Mouse (Mus musculus): Measurements from ENCODE around the gene Rps6ka1. TPM values are rescaled to one million over a fixed set of nuclear protein-coding genes. Genes with fewer than 3 reads are reported as not detected.

Rps6ka1 gene
- polyA plus RNA-seq, 1 experiment = 4.8 TPM

GRCm38 (mm10) chr4:133815635-133816503, 71.7 kb downstream of the Rps6ka1 start:
- H3K4me1 ChIP-seq (ENCODE audit: control insufficient read depth, insufficient read depth, low read length) = peaks cover 14% of the 10 kb centered on the region
- TF ChIP-seq POLR2A (IDR thresholded peaks at IDR 0.05; ENCODE audit: low read depth, low read length) (no peak; the same call in none of the 2 replicates), CTCF (IDR thresholded peaks at IDR 0.05; ENCODE audit: borderline replicate concordance, insufficient read depth, low read length) (no peak)
- H3K4me3 ChIP-seq (ENCODE audit: insufficient read depth, low read length) = peak overlapping the region; percentile 7; the same call in 1 of the 2 replicates
- peak overlapping the region; percentile 100 for H3K27ac ChIP-seq (ENCODE audit: insufficient read depth, low read length)

GRCm38 (mm10) chr4:133814804-133815515, 72.6 kb downstream of the Rps6ka1 start:
- peaks cover 14% of the 10 kb centered on the region for H3K4me1 ChIP-seq (ENCODE audit: control insufficient read depth, insufficient read depth, low read length)
- TF ChIP-seq POLR2A (IDR thresholded peaks at IDR 0.05; ENCODE audit: low read depth, low read length) (peak; percentile 8; the same call in 1 of the 2 replicates), CTCF (IDR thresholded peaks at IDR 0.05; ENCODE audit: borderline replicate concordance, insufficient read depth, low read length) (no peak)
- peak overlapping the region; percentile 61 for H3K4me3 ChIP-seq (ENCODE audit: insufficient read depth, low read length)
- H3K27ac ChIP-seq (ENCODE audit: insufficient read depth, low read length) = peak overlapping the region; percentile 100

GRCm38 (mm10) chr4:133813992-133814803, 73.4 kb downstream of the Rps6ka1 start:
- H3K4me1 ChIP-seq (ENCODE audit: control insufficient read depth, insufficient read depth, low read length) = peaks cover 14% of the 10 kb centered on the region
- peak overlapping the region; percentile 100 for H3K27ac ChIP-seq (ENCODE audit: insufficient read depth, low read length)
- H3K4me3 ChIP-seq (ENCODE audit: insufficient read depth, low read length) = peak overlapping the region; percentile 61
- TF ChIP-seq CTCF (IDR thresholded peaks at IDR 0.05; ENCODE audit: borderline replicate concordance, insufficient read depth, low read length) (0 out of 2 replicates have a peak, but pooled peaks have one; percentile 7), POLR2A (IDR thresholded peaks at IDR 0.05; ENCODE audit: low read depth, low read length) (no peak; the same call in 1 of the 2 replicates)

GRCm38 (mm10) chr4:133813174-133813991, 74.2 kb downstream of the Rps6ka1 start:
- TF ChIP-seq CTCF (IDR thresholded peaks at IDR 0.05; ENCODE audit: borderline replicate concordance, insufficient read depth, low read length) (no peak), POLR2A (IDR thresholded peaks at IDR 0.05; ENCODE audit: low read depth, low read length) (peak; percentile 86)
- peak overlapping the region; percentile 99 for H3K27ac ChIP-seq (ENCODE audit: insufficient read depth, low read length)
- peaks cover 14% of the 10 kb centered on the region for H3K4me1 ChIP-seq (ENCODE audit: control insufficient read depth, insufficient read depth, low read length)
- peak overlapping the region; percentile 54 for H3K4me3 ChIP-seq (ENCODE audit: insufficient read depth, low read length)

- no peaks in the 10 kb centered on the region for H3K4me1 ChIP-seq (ENCODE audit: control insufficient read depth, insufficient read depth, low read length)
- TF ChIP-seq CTCF (IDR thresholded peaks at IDR 0.05; ENCODE audit: borderline replicate concordance, insufficient read depth, low read length) = no peak
- H3K4me3 ChIP-seq (ENCODE audit: insufficient read depth, low read length) = no peak overlapping the region
- no peak overlapping the region for H3K27ac ChIP-seq (ENCODE audit: insufficient read depth, low read length)
Measured at GRCm38 (mm10) chr4:133804401-133805263, 83.0 kb downstream of the Rps6ka1 start.

- no peak overlapping the region for H3K4me3 ChIP-seq (ENCODE audit: insufficient read depth, low read length)
- H3K4me1 ChIP-seq (ENCODE audit: control insufficient read depth, insufficient read depth, low read length) = no peaks in the 10 kb centered on the region
- H3K27ac ChIP-seq (ENCODE audit: insufficient read depth, low read length) = no peak overlapping the region
- TF ChIP-seq CTCF (IDR thresholded peaks at IDR 0.05; ENCODE audit: borderline replicate concordance, insufficient read depth, low read length) = no peak
- no peak for TF ChIP-seq POLR2A (IDR thresholded peaks at IDR 0.05; ENCODE audit: low read depth, low read length)
Measured at GRCm38 (mm10) chr4:133800589-133800988, 87.0 kb downstream of the Rps6ka1 start.

Other genes starting within 250 kb of the Rps6ka1 start
- 28.8 and 31.3 TPM in 2 replicates for gene Zdhhc18, start 237.6 kb downstream of the Rps6ka1 start, polyA plus RNA-seq (2011; ENCODE audit: insufficient read length, low read depth, missing spikeins)
- 6.9 and 10.4 TPM in 2 replicates for gene Pigv, start 215.2 kb downstream of the Rps6ka1 start, polyA plus RNA-seq (2011; ENCODE audit: insufficient read length, low read depth, missing spikeins)
- gene Arid1a, start 131.0 kb downstream of the Rps6ka1 start, polyA plus RNA-seq (2011; ENCODE audit: insufficient read length, low read depth, missing spikeins) = 43.9 and 52.1 TPM in 2 replicates
- gene Hmgn2, start 80.9 kb upstream of the Rps6ka1 start, polyA plus RNA-seq (2011; ENCODE audit: insufficient read length, low read depth, missing spikeins) = 204 and 431 TPM in 2 replicates
- gene Dhdds, start 113.1 kb upstream of the Rps6ka1 start, polyA plus RNA-seq (2011; ENCODE audit: insufficient read length, low read depth, missing spikeins) = 27.3 and 33.9 TPM in 2 replicates
- not detected in 2 replicates for gene Lin28a, start 131.0 kb upstream of the Rps6ka1 start, polyA plus RNA-seq (2011; ENCODE audit: insufficient read length, low read depth, missing spikeins)
- gene Zfp683, start 166.0 kb upstream of the Rps6ka1 start, polyA plus RNA-seq (2011; ENCODE audit: insufficient read length, low read depth, missing spikeins) = not detected in 2 replicates
- gene Crybg2, start 173.0 kb upstream of the Rps6ka1 start, polyA plus RNA-seq (2011; ENCODE audit: insufficient read length, low read depth, missing spikeins) = not detected in 2 replicates
- 1.0 and 6.0 TPM in 2 replicates for gene Cd52, start 207.3 kb upstream of the Rps6ka1 start, polyA plus RNA-seq (2011; ENCODE audit: insufficient read length, low read depth, missing spikeins)
- 2.6 TPM in 2 replicates for gene Ubxn11, start 214.8 kb upstream of the Rps6ka1 start, polyA plus RNA-seq (2011; ENCODE audit: insufficient read length, low read depth, missing spikeins)
- gene Sh3bgrl3, start 241.0 kb upstream of the Rps6ka1 start, polyA plus RNA-seq (2011; ENCODE audit: insufficient read length, low read depth, missing spikeins) = 317 and 335 TPM in 2 replicates